Mouse (Mus musculus) MEL (cell line): Measurements from ENCODE around the gene Tyw3. TPM values are rescaled to one million over a fixed set of nuclear protein-coding genes. Genes with fewer than 3 reads are reported as not detected.

ENCODE experiments used
- DNase-seq: peaks from one replicate; pipeline ENCODE4 v3.0.0; 2011; ENCODE audit warnings: low read depth, low spot score
- H3K27ac ChIP-seq: 2 replicates; pipeline ENCODE4 v1.5.1; 2012; ENCODE audit warnings: low read depth, mild to moderate bottlenecking, control low read depth, low read length, moderate library complexity; ENCODE audit not compliant: control insufficient read depth
- H3K27me3 ChIP-seq, 2 experiments: fragments of 150-350 bp in 1 of 2; sonication (generic) in 1 of 2; 2 replicates each; pipeline ENCODE4 v1.6.1; 2012; ENCODE audit warnings: low read length in 2 of 2, mild to moderate bottlenecking in 2 of 2, improper control_type of control experiment in 1 of 2, moderate library complexity in 1 of 2; ENCODE audit not compliant: insufficient read depth in 2 of 2, control insufficient read depth in 1 of 2
- H3K36me3 ChIP-seq, 2 experiments: 2 replicates each; pipeline ENCODE4 v1.6.1; 2012 to 2014; ENCODE audit warnings: low read length in 2 of 2, improper control_type of control experiment in 1 of 2, inconsistent platforms in 1 of 2, mild to moderate bottlenecking in 1 of 2; ENCODE audit not compliant: insufficient read depth in 2 of 2, control insufficient read depth in 1 of 2
- H3K4me1 ChIP-seq, 2 experiments: fragments of 150-350 bp in 1 of 2; sonication (generic) in 1 of 2; 2 replicates each; pipeline ENCODE4 v1.6.1; 2012; ENCODE audit warnings: low read length in 2 of 2, improper control_type of control experiment in 1 of 2, mild to moderate bottlenecking in 1 of 2; ENCODE audit not compliant: insufficient read depth in 2 of 2, control insufficient read depth in 1 of 2
- H3K4me3 ChIP-seq, 2 experiments: fragments of 150-350 bp in 1 of 2; sonication (generic) in 1 of 2; 2 replicates each; pipeline ENCODE4 v1.5.1; 2012; ENCODE audit warnings: low read depth in 2 of 2, low read length in 2 of 2, mild to moderate bottlenecking in 2 of 2, moderate library complexity in 2 of 2, control low read depth in 1 of 2, improper control_type of control experiment in 1 of 2; ENCODE audit not compliant: control insufficient read depth in 1 of 2, insufficient read depth in 1 of 2
- H3K79me2 ChIP-seq: 2 replicates; pipeline ENCODE4 v1.6.1; 2012; ENCODE audit warnings: mild to moderate bottlenecking, low read length, moderate library complexity; ENCODE audit not compliant: control insufficient read depth, poor library complexity, insufficient read depth
- H3K9ac ChIP-seq: 2 replicates; pipeline ENCODE4 v1.6.1; 2012; ENCODE audit warnings: low read depth, mild to moderate bottlenecking, control low read depth, low read length, moderate library complexity; ENCODE audit not compliant: control insufficient read depth, poor library complexity, severe bottlenecking
- H3K9me3 ChIP-seq: fragments of 150-350 bp; sonication (generic); replicated peaks from 2 replicates; pipeline ENCODE4 v1.6.1; 2012; ENCODE audit warnings: mild to moderate bottlenecking, low read length, improper control_type of control experiment, moderate library complexity; ENCODE audit not compliant: insufficient read depth
- CHD1 ChIP-seq: IDR thresholded peaks from 2 replicates; pipeline ENCODE4 v1.6.1; 2012; ENCODE audit warnings: low read depth, mild to moderate bottlenecking, inconsistent platforms, low read length, improper control_type of control experiment
- ELF1 ChIP-seq: IDR thresholded peaks from 2 replicates; pipeline ENCODE4 v1.6.1; 2014; ENCODE audit warnings: low read depth, mild to moderate bottlenecking, inconsistent platforms, low read length, improper control_type of control experiment, moderate library complexity
- EP300 ChIP-seq, 2 experiments: IDR thresholded peaks; 2 replicates each; pipeline ENCODE4 v1.6.1; 2011; ENCODE audit warnings: improper control_type of control experiment in 2 of 2, low read length in 2 of 2, low read depth in 1 of 2, mild to moderate bottlenecking in 1 of 2
- ETS1 ChIP-seq: IDR thresholded peaks from 2 replicates; pipeline ENCODE4 v1.6.1; 2012; ENCODE audit warnings: low read depth, mild to moderate bottlenecking, inconsistent platforms, low read length, improper control_type of control experiment, moderate library complexity
- GABPA ChIP-seq: IDR thresholded peaks from 2 replicates; pipeline ENCODE4 v1.6.1; 2012; ENCODE audit warnings: low read depth, mild to moderate bottlenecking, inconsistent platforms, low read length, improper control_type of control experiment, moderate library complexity
- GATA1 ChIP-seq: IDR thresholded peaks from 2 replicates; pipeline ENCODE4 v1.6.1; 2011; ENCODE audit warnings: low read depth, low read length, improper control_type of control experiment
- JUND ChIP-seq: IDR thresholded peaks from 2 replicates; pipeline ENCODE4 v1.6.1; 2011; ENCODE audit warnings: low read depth, mild to moderate bottlenecking, improper control_type of control experiment, low read length
- MAX ChIP-seq: IDR thresholded peaks from 2 replicates; pipeline ENCODE4 v1.6.1; 2011; ENCODE audit warnings: low read length, improper control_type of control experiment
- MEF2A ChIP-seq: IDR thresholded peaks from 2 replicates; pipeline ENCODE4 v1.6.1; 2014; ENCODE audit warnings: low read depth, mild to moderate bottlenecking, inconsistent platforms, low read length, improper control_type of control experiment; ENCODE audit not compliant: poor library complexity, insufficient replicate concordance, severe bottlenecking; ENCODE audit errors: extremely low read depth
- MXI1 ChIP-seq: IDR thresholded peaks from 2 replicates; pipeline ENCODE4 v1.6.1; 2011; ENCODE audit warnings: mild to moderate bottlenecking, low read depth, low read length, improper control_type of control experiment
- MYB ChIP-seq: IDR thresholded peaks from 2 replicates; pipeline ENCODE4 v1.6.1; 2011; ENCODE audit warnings: mild to moderate bottlenecking, low read depth, low read length, improper control_type of control experiment
- NRF1 ChIP-seq: IDR thresholded peaks from 2 replicates; pipeline ENCODE4 v1.6.1; 2014; ENCODE audit warnings: low read depth, mild to moderate bottlenecking, inconsistent platforms, low read length, improper control_type of control experiment, moderate library complexity; ENCODE audit not compliant: poor library complexity, insufficient read depth, severe bottlenecking
- POLR2A ChIP-seq, 2 experiments: IDR thresholded peaks; 2 replicates each; pipeline ENCODE4 v1.6.1; 2011 to 2012; ENCODE audit warnings: low read length in 2 of 2, mild to moderate bottlenecking in 2 of 2, control low read depth in 1 of 2, improper control_type of control experiment in 1 of 2, low read depth in 1 of 2, moderate library complexity in 1 of 2; ENCODE audit not compliant: control insufficient read depth in 1 of 2, insufficient read depth in 1 of 2, poor library complexity in 1 of 2
- UBTF ChIP-seq: IDR thresholded peaks from 2 replicates; pipeline ENCODE4 v1.6.1; 2012; ENCODE audit warnings: low read depth, mild to moderate bottlenecking, inconsistent platforms, low read length, improper control_type of control experiment, moderate library complexity, borderline replicate concordance; ENCODE audit not compliant: insufficient read depth
- USF1 ChIP-seq: IDR thresholded peaks from 2 replicates; pipeline ENCODE4 v1.6.1; 2014; ENCODE audit warnings: low read depth, mild to moderate bottlenecking, inconsistent platforms, low read length, improper control_type of control experiment, moderate library complexity
- USF2 ChIP-seq, 2 experiments: IDR thresholded peaks; 2 replicates each; pipeline ENCODE4 v1.6.1; 2011 to 2012; ENCODE audit warnings: improper control_type of control experiment in 2 of 2, low read length in 2 of 2, borderline replicate concordance in 1 of 2, inconsistent platforms in 1 of 2, low read depth in 1 of 2, mild to moderate bottlenecking in 1 of 2; ENCODE audit not compliant: insufficient read depth in 1 of 2
- ZKSCAN1 ChIP-seq: IDR thresholded peaks from 2 replicates; pipeline ENCODE4 v1.6.1; 2012; ENCODE audit warnings: low read depth, mild to moderate bottlenecking, inconsistent platforms, low read length, improper control_type of control experiment, moderate library complexity
- ZMIZ1 ChIP-seq: IDR thresholded peaks from 2 replicates; pipeline ENCODE4 v1.6.1; 2012; ENCODE audit warnings: low read depth, mild to moderate bottlenecking, inconsistent platforms, low read length, improper control_type of control experiment, moderate library complexity
- polyA plus RNA-seq, 2 experiments: library from polyadenylated mRNA; stranded (reverse) in 1 of 2; unstranded in 1 of 2; fragments of >175 nt in 1 of 2; fragments of >200 nt in 1 of 2; gene quantifications; 2 replicates each; pipeline versions ENCODE4 v1.2.1 to v1.2.4; 2012; ENCODE audit warnings: low replicate concordance in 2 of 2, low read depth in 1 of 2; ENCODE audit not compliant: insufficient read length in 2 of 2, insufficient read depth in 1 of 2, missing spikeins in 1 of 2
- total RNA-seq: library from RNA; depleted of rRNA; stranded (reverse); fragments of 300-350 nt; gene quantifications from 2 replicates; pipeline ENCODE4 v1.2.3, GENCODE M21; 2012; rRNA removed

The Tyw3 gene
- total and polyA plus RNA-seq, 3 experiments = 6.7 to 12.1 TPM; not detected in 1

- Histone ChIP-seq H3K36me3 (no peaks in the 10 kb centered on the region), H3K4me3 (no peak overlapping the region)
Observed at GRCm38 (mm10) chr3:154526610-154527009, 70.3 kb downstream of the Tyw3 start.

More at GRCm38 (mm10) chr3:154526610-154527009, 70.3 kb downstream of the Tyw3 start:
- H3K9ac ChIP-seq = no peak overlapping the region
- H3K79me2 ChIP-seq = no peaks in the 10 kb centered on the region
- TF ChIP-seq UBTF (no peak), JUND (no peak), MEF2A (no peak), GABPA (no peak), USF2 (IDR thresholded peaks at IDR 0.05; ENCODE audit: borderline replicate concordance in 1 of 2, insufficient read depth in 1 of 2, low read depth in 1 of 2, low read length in 2 of 2) (no peak), MYB (no peak), GATA1 (no peak), POLR2A (IDR thresholded peaks at IDR 0.05; ENCODE audit: control insufficient read depth in 1 of 2, insufficient read depth in 1 of 2, low read depth in 1 of 2, low read length in 2 of 2, poor library complexity in 1 of 2) (no peak), ZKSCAN1 (no peak), USF1 (no peak), CHD1 (no peak), NRF1 (no peak), ELF1 (no peak), ZMIZ1 (no peak), MAX (no peak), EP300 (IDR thresholded peaks at IDR 0.05; ENCODE audit: low read depth in 1 of 2, low read length in 2 of 2) (no peak), MXI1 (no peak), ETS1 (no peak)
- no peak overlapping the region for H3K27ac ChIP-seq
- no peaks in the 10 kb centered on the region for H3K27me3 ChIP-seq
- DNase-seq = no peak
- no peaks in the 10 kb centered on the region for H3K4me1 ChIP-seq
- no peaks in the 10 kb centered on the region for H3K9me3 ChIP-seq

Other genes starting within 250 kb of the Tyw3 start
- 10.7 and 12.2 TPM in 2 replicates for gene Cryz, start 393 bp downstream of the Tyw3 start, total RNA-seq
- gene Cryz, start 393 bp downstream of the Tyw3 start, polyA plus RNA-seq = 10 to 100 TPM in 1 of 2 experiments, not detected in 1; 21.6 TPM
- gene Erich3, start 66.8 kb upstream of the Tyw3 start, total RNA-seq = not detected in 2 replicates
- gene Erich3, start 66.8 kb upstream of the Tyw3 start, polyA plus RNA-seq = not detected